ENCODE assay signal across 1 mouse cellular context in the genomic region with DNA sequence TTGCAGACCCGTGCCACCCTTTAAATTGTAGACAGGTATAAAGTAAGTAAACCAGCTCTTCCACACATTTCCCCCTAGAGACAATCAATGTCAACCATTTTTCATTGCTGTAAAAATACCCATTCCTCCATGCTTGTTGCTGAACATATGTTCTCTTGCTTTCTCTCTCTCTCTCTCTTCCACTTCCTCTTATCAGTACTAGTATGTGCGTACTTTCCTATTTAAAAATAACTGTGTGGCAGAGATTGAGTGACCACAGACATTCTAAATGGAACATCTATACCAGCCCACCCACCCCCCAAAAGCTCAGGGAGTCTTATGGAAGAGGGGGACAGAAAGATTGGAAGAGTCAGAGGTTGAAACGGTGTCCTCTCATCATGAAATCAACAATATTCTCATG.
TF ChIP-seq lines count a peak whose summit lies in the region.

No protein-coding gene starts in this region.

TF ChIP-seq in MEL, 35 proteins besides CTCF, POLR2A, EP300 and RAD21 (continued from another document):
- TF ChIP-seq MEF2A (IDR thresholded peaks at IDR 0.05; ENCODE audit: extremely low read depth, insufficient replicate concordance, low read depth, low read length, poor library complexity, severe bottlenecking) (no peak), ZKSCAN1 (IDR thresholded peaks at IDR 0.05; ENCODE audit: low read depth, low read length) (no peak), E2F4 (IDR thresholded peaks at IDR 0.05; ENCODE audit: borderline replicate concordance, low read depth, low read length) (no peak), HCFC1 (IDR thresholded peaks at IDR 0.05; ENCODE audit: low read depth, low read length) (no peak), TBP (IDR thresholded peaks at IDR 0.05; ENCODE audit: low read depth, low read length) (no peak), POLR2AphosphoS5 (IDR thresholded peaks at IDR 0.05; ENCODE audit: borderline replicate concordance, low read depth, low read length) (no peak), ELF1 (IDR thresholded peaks at IDR 0.05; ENCODE audit: low read depth, low read length) (no peak), TCF12 (IDR thresholded peaks at IDR 0.05; ENCODE audit: low read depth, low read length) (no peak), POLR2AphosphoS2 (IDR thresholded peaks at IDR 0.05; ENCODE audit: low read length) (no peak), SIN3A (IDR thresholded peaks at IDR 0.05; ENCODE audit: low read length) (no peak), USF1 (IDR thresholded peaks at IDR 0.05; ENCODE audit: low read depth, low read length) (no peak), NELFE (IDR thresholded peaks at IDR 0.05; ENCODE audit: low read depth, low read length) (no peak), USF2 (IDR thresholded peaks at IDR 0.05; ENCODE audit: borderline replicate concordance in 1 of 2, insufficient read depth in 1 of 2, low read depth in 1 of 2, low read length in 2 of 2) (no peak), MYB (IDR thresholded peaks at IDR 0.05; ENCODE audit: low read depth, low read length) (no peak), ZMIZ1 (IDR thresholded peaks at IDR 0.05; ENCODE audit: low read depth, low read length) (no peak), CHD1 (IDR thresholded peaks at IDR 0.05; ENCODE audit: low read depth, low read length) (no peak), CHD2 (IDR thresholded peaks at IDR 0.05; ENCODE audit: low read length) (no peak), KAT2A (conservative IDR thresholded peaks at IDR 0.05; ENCODE audit: low read depth, low read length) (no peak), UBTF (IDR thresholded peaks at IDR 0.05; ENCODE audit: borderline replicate concordance, insufficient read depth, low read depth, low read length) (no peak), TAL1 (IDR thresholded peaks at IDR 0.05; ENCODE audit: low read length) (peak; percentile 40), SMC3 (IDR thresholded peaks at IDR 0.05; ENCODE audit: low read depth, low read length) (no peak), RCOR1 (IDR thresholded peaks at IDR 0.05; ENCODE audit: low read depth, low read length) (peak; percentile 15; the same call in 1 of the 2 replicates), ETS1 (IDR thresholded peaks at IDR 0.05; ENCODE audit: low read depth, low read length) (0 out of 2 replicates have a peak, but pooled peaks have one; percentile 13), MAZ (IDR thresholded peaks at IDR 0.05; ENCODE audit: low read depth, low read length) (no peak), GATA1 (IDR thresholded peaks at IDR 0.05; ENCODE audit: low read depth, low read length) (peak; percentile 40; the same call in 1 of the 2 replicates)
